Mouse (Mus musculus) small intestine, adult 2 months (tissue): ENCODE data around the gene 4933424G06Rik. TPM values are rescaled to one million over a fixed set of nuclear protein-coding genes. Genes with fewer than 3 reads are reported as not detected.
"Not testable (repeated sequence)": the region's sequence is repeated elsewhere in the genome, so short reads cannot be mapped to it uniquely, and the experiment has no call there.

Experiments
- H3K27ac ChIP-seq: fragments of 200-500 bp; 2 replicates; pipeline ENCODE4 v1.5.1; 2012; ENCODE audit warnings: low read depth, low read length, control low read depth, inconsistent platforms; ENCODE audit not compliant: insufficient read depth
- H3K27me3 ChIP-seq: fragments of 200-500 bp; 2 replicates; pipeline ENCODE4 v1.6.1; 2012; ENCODE audit warnings: mild to moderate bottlenecking, moderate library complexity, low read length, inconsistent platforms; ENCODE audit not compliant: control insufficient read depth, insufficient read depth
- H3K36me3 ChIP-seq: fragments of 200-500 bp; 2 replicates; pipeline ENCODE4 v1.6.1; 2012; ENCODE audit warnings: mild to moderate bottlenecking, low read length, control low read depth, inconsistent platforms; ENCODE audit not compliant: control insufficient read depth, insufficient read depth
- H3K4me1 ChIP-seq: fragments of 200-500 bp; 2 replicates; pipeline ENCODE4 v1.6.1; 2012; ENCODE audit warnings: low read length, inconsistent platforms, mixed read lengths; ENCODE audit not compliant: control insufficient read depth, insufficient read depth, insufficient read length
- H3K4me3 ChIP-seq: fragments of 200-500 bp; 2 replicates; pipeline ENCODE4 v1.5.1; 2012; ENCODE audit warnings: low read depth, mild to moderate bottlenecking, control low read depth, inconsistent platforms, low read length, moderate library complexity
- CTCF ChIP-seq: fragments of 200-500 bp; IDR thresholded peaks from 2 replicates; pipeline ENCODE4 v1.5.1; 2012; ENCODE audit warnings: low read depth, mild to moderate bottlenecking, control low read depth, inconsistent platforms, low read length, moderate library complexity, mixed read lengths; ENCODE audit not compliant: insufficient replicate concordance, insufficient read length; ENCODE audit errors: extremely low read depth
- POLR2A ChIP-seq: fragments of 200-500 bp; IDR thresholded peaks from 2 replicates; pipeline ENCODE4 v1.6.1; 2012; ENCODE audit warnings: low read depth, mild to moderate bottlenecking, control low read depth, inconsistent platforms, low read length, moderate library complexity
- WGBS: fragments of 180-500 bp; shearing (Covaris S2); methylation state at CpG from one replicate; pipeline ENCODE4 v1.1.7; 2018; 5-methylcytosine and 5-hydroxymethylcytosine counted together
- polyA plus RNA-seq: library from polyadenylated mRNA; depleted of rRNA; stranded (reverse); fragments of >200 nt; gene quantifications from 2 replicates; pipeline ENCODE4 v1.2.3, GENCODE M21; 2012; rRNA removed

4933424G06Rik gene
- not detected in 2 replicates for polyA plus RNA-seq

- Histone ChIP-seq H3K4me1 (peaks cover 8% of the 10 kb centered on the region; the same call in 1 of the 2 replicates), H3K27me3 (no peaks in the 10 kb centered on the region), H3K27ac (peak within 1 kb of the TSS; percentile 52), H3K4me3 (peak within 1 kb of the TSS; percentile 95), H3K36me3 (peaks cover 14% of the 10 kb centered on the region)
- under 1% methylated on average over 29 of the region's 29 CpGs for WGBS
- no peak for TF ChIP-seq CTCF
- peak; percentile 61 for TF ChIP-seq POLR2A
Observed at GRCm38 (mm10) chr1:36709854-36710280, at the start of gene 4933424G06Rik. 4933424G06Rik (plus strand) TSS chr1:36710149.

- H3K36me3 ChIP-seq: no peaks in the 10 kb centered on the region
- no peak overlapping the region for H3K4me3 ChIP-seq
- no peak for TF ChIP-seq POLR2A
- no peak for TF ChIP-seq CTCF
- no peaks in the 10 kb centered on the region for H3K4me1 ChIP-seq
- H3K27me3 ChIP-seq: no peaks in the 10 kb centered on the region
- WGBS: 23% methylated on average over 4 of the region's 4 CpGs
- H3K27ac ChIP-seq: no peak overlapping the region
Observed at GRCm38 (mm10) chr1:36664457-36664856, 45.5 kb upstream of the 4933424G06Rik start.

- TF ChIP-seq POLR2A (no peak), CTCF (no peak)
- Histone ChIP-seq H3K36me3 (no peaks in the 10 kb centered on the region), H3K4me1 (no peaks in the 10 kb centered on the region), H3K4me3 (no peak overlapping the region), H3K27ac (no peak overlapping the region), H3K27me3 (no peaks in the 10 kb centered on the region)
- 91% methylated on average over 11 of the region's 11 CpGs for WGBS
Observed at GRCm38 (mm10) chr1:36665165-36665723, 44.7 kb upstream of the 4933424G06Rik start.

- Histone ChIP-seq H3K27ac (no peak overlapping the region), H3K4me1 (no peaks in the 10 kb centered on the region), H3K36me3 (no peaks in the 10 kb centered on the region), H3K4me3 (no peak overlapping the region), H3K27me3 (no peaks in the 10 kb centered on the region)
- WGBS: 62% methylated on average over 4 of the region's 4 CpGs
- TF ChIP-seq POLR2A (no peak), CTCF (no peak)
Observed at GRCm38 (mm10) chr1:36665934-36666333, 44.0 kb upstream of the 4933424G06Rik start.

- WGBS: 39% methylated on average over 4 of the region's 4 CpGs
- not testable (repeated sequence) for H3K36me3 ChIP-seq, H3K4me1 ChIP-seq, H3K4me3 ChIP-seq, H3K27me3 ChIP-seq, H3K27ac ChIP-seq
Observed at GRCm38 (mm10) chr1:36668007-36668406, 41.9 kb upstream of the 4933424G06Rik start.

GRCm38 (mm10) chr1:36670256-36670655, 39.7 kb upstream of the 4933424G06Rik start:
- Histone ChIP-seq H3K27me3 (no peaks in the 10 kb centered on the region), H3K4me3 (no peak overlapping the region), H3K27ac (no peak overlapping the region), H3K4me1 (no peaks in the 10 kb centered on the region), H3K36me3 (no peaks in the 10 kb centered on the region)
- TF ChIP-seq CTCF: no peak
- TF ChIP-seq POLR2A: no peak
- WGBS: 83% methylated on average over 4 of the region's 4 CpGs

- Histone ChIP-seq H3K27ac (no peak overlapping the region), H3K27me3 (no peaks in the 10 kb centered on the region), H3K4me3 (no peak overlapping the region), H3K4me1 (no peaks in the 10 kb centered on the region), H3K36me3 (no peaks in the 10 kb centered on the region)
- TF ChIP-seq CTCF: no peak
- TF ChIP-seq POLR2A: no peak
- WGBS: 92% methylated on average over 10 of the region's 10 CpGs
Observed at GRCm38 (mm10) chr1:36671260-36671659, 38.7 kb upstream of the 4933424G06Rik start.
